Mouse (Mus musculus) midbrain, embryonic 11.5 days (tissue): ENCODE data around the gene Platr17. TPM values are rescaled to one million over a fixed set of nuclear protein-coding genes. Genes with fewer than 3 reads are reported as not detected.

Experiments
- ATAC-seq: fragments of 200-750 bp; cut with Nextera tagmentation; 2 replicates; pipeline ENCODE4 v1.8.0; 2017; ENCODE audit warnings: moderate TSS enrichment, moderate library complexity; ENCODE audit not compliant: low FRiP score
- DNase-seq: peaks from one replicate; pipeline ENCODE4 v3.0.0; 2015; ENCODE audit warnings: low spot score; ENCODE audit errors: missing footprints
- H3K27ac ChIP-seq: fragments of 300-500 bp; sonication (generic); 2 replicates; pipeline ENCODE4 v1.5.1; 2014; ENCODE audit warnings: low read depth, low read length
- H3K27me3 ChIP-seq: fragments of 300-500 bp; sonication (generic); 2 replicates; pipeline ENCODE4 v1.6.1; 2014; ENCODE audit warnings: mild to moderate bottlenecking, low read length, moderate library complexity, mixed read lengths; ENCODE audit not compliant: control insufficient read depth, insufficient read depth
- H3K36me3 ChIP-seq: fragments of 300-500 bp; sonication (generic); 2 replicates; pipeline ENCODE4 v1.6.1; 2014; ENCODE audit warnings: mild to moderate bottlenecking, low read length, moderate library complexity, mixed read lengths; ENCODE audit not compliant: control insufficient read depth, insufficient read depth
- H3K4me1 ChIP-seq: fragments of 300-500 bp; sonication (generic); 2 replicates; pipeline ENCODE4 v1.6.1; 2014; ENCODE audit warnings: low read length; ENCODE audit not compliant: control insufficient read depth, insufficient read depth
- H3K4me2 ChIP-seq: fragments of 300-500 bp; sonication (generic); 2 replicates; pipeline ENCODE4 v1.6.1; 2014; ENCODE audit warnings: mild to moderate bottlenecking, moderate library complexity
- H3K4me3 ChIP-seq: fragments of 300-500 bp; sonication (generic); 2 replicates; pipeline ENCODE4 v1.5.1; 2014; ENCODE audit warnings: low read depth, low read length
- H3K9ac ChIP-seq: fragments of 300-500 bp; sonication (generic); 2 replicates; pipeline ENCODE4 v1.6.1; 2014; ENCODE audit warnings: low read length
- H3K9me3 ChIP-seq: fragments of 300-500 bp; sonication (generic); 2 replicates; pipeline ENCODE4 v1.6.1; 2016; ENCODE audit warnings: low read length; ENCODE audit not compliant: control insufficient read depth
- WGBS: fragments of 180-500 bp; shearing (Covaris S2); extraction: QIAGEN DNeasy Blood & Tissue Kit; methylation state at CpG from one replicate; pipeline ENCODE4 v1.1.7; 2014; 5-methylcytosine and 5-hydroxymethylcytosine counted together
- polyA plus RNA-seq: library from polyadenylated mRNA; unstranded; fragments of >200 nt; fragmentation: Nextera tagmentation; extraction: Ambion mirVana; gene quantifications from 2 replicates; pipeline ENCODE4 v1.2.1, GENCODE M21; 2014

Gene Platr17
- polyA plus RNA-seq, 1 experiment from 2014 or later = 0.22 TPM

DNA sequence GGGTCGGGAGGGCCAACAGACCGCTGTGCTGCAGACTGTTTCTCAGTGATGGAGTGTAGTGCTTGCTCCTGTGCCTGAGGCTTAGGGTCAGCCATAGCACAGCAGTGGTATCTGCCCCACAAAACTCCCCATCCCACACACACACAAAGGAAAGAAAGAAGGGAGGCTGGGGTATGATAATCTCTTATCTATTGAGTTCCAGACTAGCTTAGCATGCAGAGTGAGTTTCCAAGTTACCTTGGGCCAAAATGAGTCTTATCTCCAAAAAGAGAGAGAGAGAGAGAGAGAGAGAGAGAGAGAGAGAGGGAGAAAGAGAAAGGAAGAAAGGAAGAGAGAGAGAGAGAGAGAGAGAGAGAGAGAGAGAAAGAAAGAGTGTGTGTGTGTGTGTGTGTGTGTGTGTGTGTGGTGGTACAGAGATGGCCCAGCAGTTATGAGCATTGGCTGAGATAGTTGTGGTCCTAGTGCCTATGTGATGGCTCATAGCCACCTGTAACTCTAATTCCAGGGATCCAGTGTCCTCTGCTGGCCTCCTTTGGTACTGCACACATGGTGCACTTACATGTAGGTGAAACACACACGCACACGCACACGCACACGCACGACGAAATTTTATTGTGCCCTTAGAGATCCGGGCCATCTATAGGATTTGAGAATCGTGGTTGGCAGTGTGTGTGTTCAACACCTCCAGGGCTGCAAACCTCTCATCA, 19.8 kb downstream of the Platr17 start:
- WGBS = 84% methylated on average over 10 of the region's 10 CpGs
- no peak overlapping the region for H3K4me3 ChIP-seq
- H3K9me3 ChIP-seq = no peaks in the 10 kb centered on the region
- H3K4me2 ChIP-seq = no peak overlapping the region
- no peaks in the 10 kb centered on the region for H3K36me3 ChIP-seq
- H3K9ac ChIP-seq = no peak overlapping the region
- no peak for DNase-seq
- no peak overlapping the region for H3K27ac ChIP-seq
- no peaks in the 10 kb centered on the region for H3K27me3 ChIP-seq
- peaks cover 13% of the 10 kb centered on the region for H3K4me1 ChIP-seq
- no peak for ATAC-seq

DNA sequence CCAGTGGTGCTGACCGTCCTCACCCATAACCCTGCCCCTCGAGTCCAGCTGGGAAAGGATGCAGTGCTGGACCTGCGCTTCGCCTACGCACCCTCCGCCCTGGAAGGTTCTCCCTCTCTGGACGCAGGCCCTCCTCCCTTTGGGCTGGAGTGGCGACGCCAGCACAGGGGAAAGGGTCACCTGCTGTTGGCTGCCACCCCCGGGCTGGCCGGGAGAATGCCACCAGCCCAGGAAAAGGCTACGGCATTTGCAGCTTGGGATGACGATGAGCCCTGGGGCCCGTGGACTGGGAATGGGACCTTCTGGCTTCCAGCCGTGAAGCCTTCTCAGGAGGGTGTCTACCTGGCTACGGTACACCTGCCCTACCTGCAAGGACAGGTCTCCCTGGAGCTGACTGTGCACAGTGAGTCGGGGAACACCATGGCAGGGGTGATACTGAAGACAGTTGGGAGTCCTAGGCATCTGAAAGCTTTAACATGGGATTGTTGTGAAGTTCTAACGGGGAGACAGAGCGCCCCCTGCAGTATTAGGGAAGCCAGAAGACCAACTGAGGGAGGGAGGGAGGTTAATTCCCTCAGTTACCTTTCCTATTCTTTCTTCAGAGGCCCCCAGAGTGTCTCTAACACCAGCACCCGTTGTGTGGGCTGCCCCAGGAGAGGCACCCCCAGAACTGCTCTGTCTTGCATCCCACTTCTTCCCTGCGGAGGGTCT, 20.6 kb downstream of the Platr17 start:
- Histone ChIP-seq H3K4me3 (no peak overlapping the region), H3K27ac (no peak overlapping the region), H3K9me3 (no peaks in the 10 kb centered on the region), H3K4me2 (no peak overlapping the region), H3K27me3 (no peaks in the 10 kb centered on the region), H3K36me3 (no peaks in the 10 kb centered on the region), H3K4me1 (peaks cover 9% of the 10 kb centered on the region), H3K9ac (no peak overlapping the region)
- ATAC-seq = no peak
- no peak for DNase-seq
- WGBS = 82% methylated on average over 21 of the region's 21 CpGs

DNA sequence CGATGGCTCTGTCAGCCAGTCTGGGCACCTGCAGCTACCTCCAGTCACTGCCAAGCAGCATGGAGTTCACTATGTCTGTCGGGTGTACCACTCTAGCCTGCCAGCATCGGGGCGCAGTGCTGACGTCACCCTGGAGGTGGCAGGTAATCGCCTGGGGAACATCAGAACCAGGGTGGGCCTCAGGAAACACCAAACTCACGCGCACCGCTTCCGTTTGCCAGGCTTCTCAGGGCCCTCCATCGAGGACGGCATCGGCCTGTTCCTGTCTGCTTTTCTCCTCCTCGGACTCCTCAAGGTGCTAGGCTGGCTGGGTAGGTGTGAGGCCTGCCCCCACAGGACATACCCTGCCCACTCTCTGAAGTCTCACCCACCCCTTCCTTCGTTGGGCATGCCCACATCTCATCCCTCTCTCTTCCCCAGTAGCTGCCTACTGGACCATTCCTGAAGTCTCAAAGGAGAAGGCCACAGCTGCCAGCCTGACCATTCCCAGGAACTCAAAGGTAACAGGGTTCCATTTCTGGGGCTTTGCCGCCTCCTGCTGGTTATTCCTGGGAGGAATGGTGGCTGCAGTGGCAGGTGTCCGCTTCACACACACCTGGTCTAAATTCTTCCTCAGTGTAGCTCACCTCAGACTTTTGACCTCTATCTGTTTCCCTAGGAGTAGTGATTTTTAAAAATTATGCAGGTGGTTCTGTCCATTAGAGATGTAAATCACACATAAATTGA, 21.4 kb downstream of the Platr17 start:
- Histone ChIP-seq H3K9ac (no peak overlapping the region), H3K27me3 (no peaks in the 10 kb centered on the region), H3K4me1 (peaks cover 13% of the 10 kb centered on the region), H3K4me3 (no peak overlapping the region), H3K36me3 (no peaks in the 10 kb centered on the region), H3K27ac (no peak overlapping the region), H3K4me2 (no peak overlapping the region), H3K9me3 (no peaks in the 10 kb centered on the region)
- no peak for ATAC-seq
- no peak for DNase-seq
- 73% methylated on average over 17 of the region's 17 CpGs for WGBS

DNA sequence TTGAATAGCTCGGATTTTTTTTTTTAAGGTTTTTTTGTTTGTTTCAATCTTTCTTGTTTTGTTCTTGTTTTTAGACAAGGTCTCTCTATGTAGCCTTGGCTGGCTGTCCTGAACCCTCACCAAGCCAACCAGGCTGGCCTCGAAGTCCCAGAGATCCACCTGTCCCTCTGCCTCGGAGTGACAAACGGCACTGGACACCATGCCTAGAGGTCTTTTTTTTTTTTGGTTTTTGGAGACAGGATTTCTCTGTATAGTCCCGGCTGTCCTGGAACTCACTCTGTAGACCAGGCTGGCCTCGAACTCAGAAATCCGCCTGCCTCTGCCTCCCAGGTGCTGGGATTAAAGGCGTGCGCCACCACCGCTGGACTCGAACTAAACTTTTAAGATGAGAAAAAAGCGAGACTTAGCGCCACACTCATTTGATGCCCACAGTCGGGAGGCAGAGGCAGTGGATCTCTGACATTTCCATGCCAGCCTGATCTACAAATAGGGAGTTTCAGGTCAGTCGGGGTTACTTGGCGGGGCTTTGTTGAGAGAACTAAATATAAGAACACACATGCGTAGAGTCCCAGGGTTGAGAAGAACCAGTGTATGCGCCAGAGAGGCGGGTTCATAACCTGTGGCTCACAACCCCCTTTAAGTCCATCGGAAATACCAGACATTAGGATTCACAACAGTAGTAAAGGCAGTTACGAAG, 23.5 kb downstream of the Platr17 start:
- ATAC-seq (no peak), DNase-seq (no peak)
- WGBS = 63% methylated on average over 21 of the region's 21 CpGs
- H3K4me1 ChIP-seq = peaks cover 15% of the 10 kb centered on the region
- H3K27me3 ChIP-seq = no peaks in the 10 kb centered on the region
- peak overlapping the region; percentile 88 for H3K9ac ChIP-seq
- H3K27ac ChIP-seq = no peak overlapping the region
- no peaks in the 10 kb centered on the region for H3K9me3 ChIP-seq
- H3K4me3 ChIP-seq = peak overlapping the region; percentile 87
- H3K4me2 ChIP-seq = peak overlapping the region; percentile 89
- H3K36me3 ChIP-seq = no peaks in the 10 kb centered on the region

DNA sequence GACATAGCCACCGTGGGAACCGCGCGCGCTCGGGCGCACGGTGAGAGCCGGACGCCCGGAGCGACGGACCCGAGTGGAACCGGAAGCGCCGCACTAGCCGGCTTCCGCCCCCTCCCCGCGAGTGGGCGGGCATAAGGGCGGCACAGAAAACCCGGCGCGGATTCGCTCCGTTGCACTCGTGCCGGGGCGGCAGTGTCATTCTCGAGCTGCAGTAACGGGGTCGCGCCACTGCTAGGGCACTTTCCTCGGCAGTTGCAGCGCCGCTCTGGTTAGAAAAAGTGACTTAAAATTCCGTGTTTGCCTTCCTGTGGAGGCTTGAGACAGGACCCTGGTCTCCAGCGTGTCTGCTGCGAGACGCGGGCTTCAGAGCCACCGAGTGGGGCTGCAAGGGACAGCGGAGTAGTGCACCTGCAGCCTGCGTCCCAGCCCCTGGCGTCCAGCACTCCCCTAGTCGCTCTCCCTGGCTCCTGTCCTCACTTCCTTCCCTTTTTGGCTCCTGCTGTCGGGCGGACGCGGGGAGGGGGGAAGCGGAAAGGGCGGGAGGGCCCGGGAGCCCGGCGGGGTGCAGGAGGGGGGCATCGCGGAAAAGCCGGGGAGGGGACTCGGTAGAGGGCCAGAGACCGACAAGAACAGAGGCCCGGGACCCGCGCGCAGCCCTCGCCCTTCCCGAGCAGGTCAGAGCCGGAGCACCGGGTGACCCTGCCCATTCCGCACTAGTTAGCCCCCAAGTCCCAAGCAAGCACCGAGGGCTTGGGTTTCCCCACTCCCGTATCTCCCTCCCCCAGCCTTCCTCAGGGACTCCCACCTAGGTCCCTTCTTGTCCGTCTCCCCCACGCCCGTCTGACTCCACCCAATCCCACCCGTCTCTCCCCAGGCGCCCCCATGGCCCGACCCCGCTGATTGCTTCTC, 24.7 kb downstream of the Platr17 start, which contains the start of gene Rgl2:
Gene Rgl2 (plus strand): TSS at position 173 of the 909 bp plus-strand sequence.
- ATAC-seq = peak; percentile 82
- Histone ChIP-seq H3K36me3 (no peaks in the 10 kb centered on the region), H3K27ac (peak within 1 kb of the TSS; percentile 89), H3K4me3 (peak within 1 kb of the TSS; percentile 87), H3K4me2 (peak within 1 kb of the TSS; percentile 89), H3K9ac (peak within 1 kb of the TSS; percentile 88), H3K9me3 (no peaks in the 10 kb centered on the region), H3K27me3 (no peaks in the 10 kb centered on the region), H3K4me1 (peaks cover 15% of the 10 kb centered on the region)
- DNase-seq = peak; percentile 100
- WGBS = under 1% methylated on average over 77 of the region's 80 CpGs

DNA sequence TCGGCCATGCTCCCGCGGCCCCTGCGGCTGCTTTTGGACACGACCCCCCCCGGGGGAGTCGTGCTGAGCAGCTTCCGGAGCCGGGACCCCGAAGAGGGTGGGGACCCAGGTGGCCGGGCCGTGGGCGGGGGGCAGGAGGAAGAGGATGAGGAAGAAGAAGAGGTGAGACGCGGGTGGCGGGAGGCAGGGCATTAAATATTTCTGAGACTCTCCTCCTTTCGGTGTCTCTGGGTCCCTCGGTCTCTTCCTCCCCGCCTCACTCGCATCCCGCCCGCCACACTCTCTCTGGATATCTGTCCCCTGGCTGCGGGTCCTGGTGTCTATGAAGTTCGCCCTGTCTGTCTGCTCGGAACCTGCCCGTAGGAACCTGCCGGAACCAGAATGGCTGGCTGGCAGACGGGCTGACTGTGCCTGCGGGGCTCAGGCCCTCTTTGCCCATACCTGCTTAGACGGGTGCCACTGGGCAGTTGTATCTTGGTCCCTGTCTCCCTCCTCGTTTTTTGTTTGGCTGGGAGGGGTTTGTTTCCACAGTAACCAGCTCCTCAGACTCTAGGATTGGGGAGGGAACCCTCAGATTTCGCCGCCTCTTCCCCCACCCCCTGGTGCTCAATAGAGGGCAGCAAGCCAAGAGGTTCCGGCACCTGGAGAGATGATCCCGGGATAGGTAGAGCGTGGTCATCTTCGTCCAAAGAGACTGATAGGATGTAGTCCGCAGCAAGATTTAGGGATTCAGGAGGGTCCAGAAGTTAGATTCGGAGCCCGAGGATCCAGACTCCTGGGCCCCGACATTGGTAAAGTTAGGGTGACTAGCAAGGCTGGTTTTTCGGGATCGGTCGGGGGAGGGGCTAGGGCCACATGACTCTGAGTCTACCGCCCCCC, 25.6 kb downstream of the Platr17 start:
- Histone ChIP-seq H3K4me2 (peak overlapping the region; percentile 89), H3K4me3 (peak overlapping the region; percentile 87), H3K27me3 (no peaks in the 10 kb centered on the region), H3K9me3 (no peaks in the 10 kb centered on the region), H3K27ac (peak overlapping the region; percentile 89), H3K36me3 (no peaks in the 10 kb centered on the region), H3K4me1 (peaks cover 15% of the 10 kb centered on the region), H3K9ac (peak overlapping the region; percentile 88)
- ATAC-seq (peak; percentile 12; the same call in 1 of the 2 replicates), DNase-seq (peak; percentile 90)
- under 1% methylated on average over 45 of the region's 45 CpGs for WGBS

DNA sequence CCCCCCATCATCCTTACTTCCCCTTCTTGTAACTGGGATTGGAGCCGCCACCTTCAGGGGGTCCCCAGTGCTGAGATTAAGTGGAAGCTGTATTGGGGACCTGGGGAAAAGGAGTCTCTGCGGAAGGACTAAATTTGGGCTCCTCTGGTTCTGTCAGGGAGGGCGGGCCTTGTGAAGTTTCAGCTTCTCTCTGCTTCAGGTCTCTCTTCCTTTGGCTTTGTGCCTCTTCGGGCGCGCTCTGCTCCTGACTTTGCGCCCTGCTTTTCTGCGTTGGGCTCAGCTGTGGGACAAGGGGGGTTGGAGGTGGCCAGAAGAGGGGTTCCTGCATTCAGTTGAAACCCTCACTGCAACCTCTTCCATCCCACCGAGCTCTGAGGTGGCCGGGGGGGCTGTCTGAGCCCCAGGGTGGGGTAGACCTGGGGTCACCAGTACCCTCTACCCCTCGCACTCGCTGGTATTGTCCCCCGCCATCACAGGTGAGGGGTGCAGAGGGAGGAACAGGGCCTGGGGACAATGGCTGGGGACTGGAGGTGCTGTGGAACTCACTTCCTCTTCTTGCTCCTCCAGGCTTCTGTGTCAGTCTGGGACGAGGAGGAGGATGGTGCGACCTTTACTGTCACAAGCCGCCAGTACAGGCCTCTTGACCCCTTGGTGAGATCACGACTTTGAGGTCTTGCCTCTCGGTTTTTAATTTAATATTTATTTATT, 26.4 kb downstream of the Platr17 start:
- Histone ChIP-seq H3K36me3 (no peaks in the 10 kb centered on the region), H3K4me1 (peaks cover 15% of the 10 kb centered on the region), H3K27me3 (no peaks in the 10 kb centered on the region), H3K4me2 (peak overlapping the region; percentile 89), H3K27ac (no peak overlapping the region), H3K9me3 (no peaks in the 10 kb centered on the region), H3K9ac (peak overlapping the region; percentile 88), H3K4me3 (peak overlapping the region; percentile 87)
- no peak for ATAC-seq
- DNase-seq = no peak
- WGBS = 35% methylated on average over 18 of the region's 18 CpGs
